Mouse (Mus musculus) cerebellum, postnatal 25 days (tissue): ENCODE measurements around the gene Cox8a.

ENCODE experiments used
- DNase-seq, 2 experiments: peaks; one replicate each; pipeline ENCODE4 v3.0.0; 2021; ENCODE audit warnings: mixed read lengths in 2 of 2

The Cox8a gene

GRCm38 (mm10) chr19:7183419-7183818, 34.0 kb downstream of the Cox8a start:
- no peak for DNase-seq

GRCm38 (mm10) chr19:7182273-7182949, 35.0 kb downstream of the Cox8a start:
- peak; percentile 78 to 86 for DNase-seq

- DNase-seq, result no peak
These were observed 35.9 kb downstream of the Cox8a start for GRCm38 (mm10) chr19:7181496-7181895.

GRCm38 (mm10) chr19:7180756-7181405, 36.5 kb downstream of the Cox8a start:
- peak; percentile 66 to 74 for DNase-seq

- DNase-seq, result peak; percentile 75 to 84
These were observed 38.5 kb downstream of the Cox8a start for GRCm38 (mm10) chr19:7178841-7179452.

GRCm38 (mm10) chr19:7177804-7178511, 39.5 kb downstream of the Cox8a start:
- no peak for DNase-seq

- peak; percentile 42 to 61 for DNase-seq
These were observed 41.2 kb downstream of the Cox8a start for GRCm38 (mm10) chr19:7176041-7176696.

- DNase-seq, result no peak
These were observed 45.2 kb downstream of the Cox8a start for GRCm38 (mm10) chr19:7172051-7172866.

GRCm38 (mm10) chr19:7171447-7171846, 46.0 kb downstream of the Cox8a start:
- DNase-seq, result no peak

GRCm38 (mm10) chr19:7170916-7171315, 46.5 kb downstream of the Cox8a start:
- DNase-seq, result no peak

- no peak for DNase-seq
These were observed 49.0 kb downstream of the Cox8a start for GRCm38 (mm10) chr19:7168423-7168822.

- no peak for DNase-seq
These were observed 50.6 kb downstream of the Cox8a start for GRCm38 (mm10) chr19:7166767-7167166.

GRCm38 (mm10) chr19:7166200-7166711, 51.2 kb downstream of the Cox8a start:
- no peak for DNase-seq

GRCm38 (mm10) chr19:7165509-7166199, 51.8 kb downstream of the Cox8a start:
- DNase-seq, result peak; percentile 77 to 89
